ENCODE assay signal across 11 mouse cellular contexts in genomic region chr17:73162445-73163208, GRCm38 (mm10). TPM values are rescaled to one million over a fixed set of nuclear protein-coding genes. Genes with fewer than 3 reads are reported as not detected.
DNase-seq lines count a peak whose midpoint lies in the region; ATAC-seq lines count a peak whose summit lies in the region.
"Had no signal": no experiment of that assay in that cellular context is flagged by ENCODE, and none has a peak within 500 bp of the region (broad histone marks: within the 10 kb centered on the region; RNA-seq: fewer than 3 reads in every experiment).

No protein-coding gene starts in this region.

- peaks cover 16% of the 10 kb centered on the region for H3K36me3 ChIP-seq in heart, embryonic 10.5 days
- no peaks in the 10 kb centered on the region for H3K36me3 ChIP-seq in midbrain, embryonic 14.5 days (ENCODE audit: control insufficient read depth, insufficient read depth, low read length)
- H3K36me3 ChIP-seq in midbrain, embryonic 15.5 days (replicated peaks): 0 out of 2 replicates have a peak, but pooled peaks cover 3% of the 10 kb centered on the region
- H3K36me3 ChIP-seq in hindbrain, embryonic 16.5 days (ENCODE audit: control insufficient read depth, insufficient read depth, low read length): no peaks in the 10 kb centered on the region

- H3K9ac ChIP-seq in midbrain, embryonic 14.5 days (replicated peaks; ENCODE audit: low read length): no peak overlapping the region
- no peak overlapping the region for H3K9ac ChIP-seq in midbrain, embryonic 15.5 days
- no peak overlapping the region for H3K9ac ChIP-seq in hindbrain, embryonic 16.5 days (ENCODE audit: low read depth, low read length)

- intact Hi-C loops in heart, postnatal 14 days (cut with DNase I): no loop called here

- H3K4me3 ChIP-seq in heart, embryonic 10.5 days: no peak overlapping the region
- H3K4me3 ChIP-seq in midbrain, embryonic 14.5 days (replicated peaks; ENCODE audit: low read depth, low read length): no peak overlapping the region
- H3K4me3 ChIP-seq in midbrain, embryonic 15.5 days: no peak overlapping the region
- H3K4me3 ChIP-seq in hindbrain, embryonic 16.5 days (ENCODE audit: low read length): no peak overlapping the region

- H3K27me3 ChIP-seq in heart, embryonic 10.5 days (ENCODE audit: insufficient read depth, poor library complexity, severe bottlenecking): no peaks in the 10 kb centered on the region
- no peaks in the 10 kb centered on the region for H3K27me3 ChIP-seq in midbrain, embryonic 14.5 days (ENCODE audit: control insufficient read depth, insufficient read depth, low read length)
- H3K27me3 ChIP-seq in midbrain, embryonic 15.5 days (replicated peaks): no peaks in the 10 kb centered on the region
- no peaks in the 10 kb centered on the region for H3K27me3 ChIP-seq in hindbrain, embryonic 16.5 days (replicated peaks; ENCODE audit: control insufficient read depth, insufficient read depth, low read length)
- H3K27me3 ChIP-seq: megakaryocyte, embryonic 14.5 days had no signal

- 81% methylated on average over 15 of the region's 15 CpGs for WGBS in heart, embryonic 10.5 days
- 87% methylated on average over 15 of the region's 15 CpGs for WGBS in midbrain, embryonic 14.5 days
- WGBS in midbrain, embryonic 15.5 days: 86% methylated on average over 15 of the region's 15 CpGs
- WGBS in hindbrain, embryonic 16.5 days: 86% methylated on average over 15 of the region's 15 CpGs

- peak overlapping the region; percentile 42; the same call in 1 of the 2 replicates for H3K27ac ChIP-seq in heart, embryonic 10.5 days
- H3K27ac ChIP-seq in midbrain, embryonic 14.5 days (replicated peaks; ENCODE audit: low read depth, low read length): no peak overlapping the region
- no peak overlapping the region for H3K27ac ChIP-seq in midbrain, embryonic 15.5 days
- no peak overlapping the region for H3K27ac ChIP-seq in hindbrain, embryonic 16.5 days (ENCODE audit: low read depth, low read length)

- H3K4me1 ChIP-seq in heart, embryonic 10.5 days: peaks cover 14% of the 10 kb centered on the region
- H3K4me1 ChIP-seq in midbrain, embryonic 14.5 days (ENCODE audit: control insufficient read depth, insufficient read depth, low read length): no peaks in the 10 kb centered on the region
- no peaks in the 10 kb centered on the region; the same call in 1 of the 2 replicates for H3K4me1 ChIP-seq in midbrain, embryonic 15.5 days
- H3K4me1 ChIP-seq in hindbrain, embryonic 16.5 days (ENCODE audit: control insufficient read depth, insufficient read depth, low read depth, low read length): no peaks in the 10 kb centered on the region

- DNase-seq in heart, embryonic 10.5 days (ENCODE audit: low spot score): peak; percentile 61
- DNase-seq in heart, postnatal 14 days: no peak
- peak; percentile 5 for DNase-seq in midbrain, embryonic 14.5 days
- peak; percentile 66 for DNase-seq in thymus, postnatal 4 days
- DNase-seq in ovary, postnatal 36 days (ENCODE audit: low spot score): no peak
- DNase-seq: cerebellum, postnatal 10 days; kidney, adult 18-20 months had no signal

- ATAC-seq in midbrain, embryonic 14.5 days (ENCODE audit: low FRiP score, low TSS enrichment): no peak
- ATAC-seq in midbrain, embryonic 15.5 days (replicated peaks): no peak
- ATAC-seq in megakaryocyte progenitor cell, adult 5-6 weeks (replicated peaks; ENCODE audit: poor library complexity): peak; percentile 31; the same call in 1 of the 2 replicates
- ATAC-seq in hindbrain, embryonic 16.5 days: no peak

- H3K9me3 ChIP-seq in heart, embryonic 10.5 days: no peaks in the 10 kb centered on the region
- H3K9me3 ChIP-seq in midbrain, embryonic 14.5 days (ENCODE audit: control insufficient read depth, low read length): no peaks in the 10 kb centered on the region
- H3K9me3 ChIP-seq in midbrain, embryonic 15.5 days: no peaks in the 10 kb centered on the region
- H3K9me3 ChIP-seq in hindbrain, embryonic 16.5 days (ENCODE audit: control insufficient read depth, low read length): no peaks in the 10 kb centered on the region
- H3K9me3 ChIP-seq: megakaryocyte, embryonic 14.5 days had no signal

- H3K4me2 ChIP-seq in midbrain, embryonic 14.5 days (ENCODE audit: low read length): no peak overlapping the region
- H3K4me2 ChIP-seq in midbrain, embryonic 15.5 days: no peak overlapping the region
- no peak overlapping the region for H3K4me2 ChIP-seq in hindbrain, embryonic 16.5 days (ENCODE audit: low read length)

RNA-seq across cellular contexts. Expression of gene Lclat1, which starts 54.8 kb away (rescaled TPM):
- polyA plus RNA-seq in heart, embryonic 10.5 days (2016; fragmentation: Nextera tagmentation; extraction: Ambion mirVana): 24.4 and 37.9 TPM in 2 replicates
- 100 to 1,000 TPM; 103 to 126 TPM for total RNA-seq in heart, postnatal 14 days (2021)
- 9.0 and 16.9 TPM in 2 replicates for polyA plus RNA-seq in midbrain, embryonic 14.5 days (2014; fragmentation: Nextera tagmentation; extraction: Ambion mirVana)
- polyA plus RNA-seq in midbrain, embryonic 15.5 days (2015; fragmentation: Nextera tagmentation; extraction: Ambion mirVana): 11.1 and 11.5 TPM in 2 replicates
- 25.8 and 29.4 TPM in 2 replicates for total RNA-seq in megakaryocyte progenitor cell, adult 5-6 weeks (2015)
- 8.8 and 10.0 TPM in 2 replicates for total RNA-seq in megakaryocyte progenitor cell, adult 5-6 weeks (2017)
- 13.8 and 18.8 TPM in 2 replicates for polyA plus RNA-seq in hindbrain, embryonic 16.5 days (2015; fragmentation: Nextera tagmentation; extraction: Ambion mirVana)

Comparison
In these comparisons a context has a peak if more than half of its experiments do, and no peak if none do; other contexts are left out.
1. DNase-seq: peak in heart, embryonic 10.5 days (single experiment), midbrain, embryonic 14.5 days (single experiment) and thymus, postnatal 4 days (single experiment); none in heart, postnatal 14 days (0 of 2) and ovary, postnatal 36 days (single experiment).